ENCODE assay signal across 9 mouse cellular contexts in the genomic region with DNA sequence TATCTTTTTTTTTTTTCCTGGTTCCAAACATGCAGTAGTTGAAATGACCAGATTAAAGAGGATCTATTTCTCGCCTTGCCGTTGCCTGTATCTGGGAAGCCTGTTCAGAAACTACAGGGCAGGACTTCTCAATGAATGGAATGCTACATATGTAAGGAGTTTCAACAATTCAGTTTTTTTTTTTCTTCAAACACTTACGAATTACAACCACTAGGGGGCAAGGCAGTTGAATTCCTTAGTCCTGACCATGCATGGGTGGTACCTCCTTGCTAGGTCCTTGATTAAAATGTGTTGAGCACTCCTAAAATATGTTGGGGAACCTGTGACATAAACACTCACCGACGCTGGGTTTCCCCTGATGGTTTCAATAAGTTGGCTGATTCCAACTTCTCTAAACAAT. TPM values are rescaled to one million over a fixed set of nuclear protein-coding genes. Genes with fewer than 3 reads are reported as not detected.
DNase-seq lines count a peak whose midpoint lies in the region; ATAC-seq and TF ChIP-seq lines count a peak whose summit lies in the region.
"Had no signal": no experiment of that assay in that cellular context is flagged by ENCODE, and none has a peak within 500 bp of the region (broad histone marks: within the 10 kb centered on the region; RNA-seq: fewer than 3 reads in every experiment).

No protein-coding gene starts in this region.

- H3K4me1 ChIP-seq in ES-E14 (ENCODE audit: control insufficient read depth in 2 of 2, insufficient read depth in 2 of 2, low read length in 2 of 2, poor library complexity in 1 of 2): no peaks in the 10 kb centered on the region

- H3K4me3 ChIP-seq in layer of hippocampus, adult 2 months: no peak overlapping the region
- no peak overlapping the region for H3K4me3 ChIP-seq in ES-E14 (ENCODE audit: insufficient read depth in 1 of 2, low read depth in 1 of 2, low read length in 2 of 2, poor library complexity in 1 of 2, severe bottlenecking in 1 of 2)
- H3K4me3 ChIP-seq: neural tube, embryonic 15.5 days had no signal

- in situ Hi-C loops in ES-E14 (cut with MboI; ENCODE audit: low sequenced_read_pairs in 2 of 2, unreplicated experiment in 2 of 2): no loop called here

- no peak overlapping the region for H3K9ac ChIP-seq in ES-E14 (ENCODE audit: insufficient read depth, low read depth, low read length, poor library complexity, severe bottlenecking)
- H3K9ac ChIP-seq: neural tube, embryonic 15.5 days had no signal

- DNase-seq in layer of hippocampus, adult 2 months (ENCODE audit: low spot score in 2 of 2): no peak
- DNase-seq in layer of hippocampus, adult 18-20 months (ENCODE audit: low spot score in 2 of 2): no peak
- peak; percentile 45 for DNase-seq in CD4-positive helper T cell, adult 2 months (ENCODE audit: low read depth, low spot score)
- DNase-seq in ES-E14 (ENCODE audit: low read depth, low spot score): peak; percentile 43
- peak; percentile 23 for DNase-seq in forelimb bud, embryonic 11.5 days (ENCODE audit: low read depth, low spot score)
- no peak for DNase-seq in spleen, postnatal 36 days (ENCODE audit: low spot score in 2 of 2)

- H3K27ac ChIP-seq in layer of hippocampus, adult 2 months: no peak overlapping the region
- H3K27ac ChIP-seq in ES-E14 (ENCODE audit: insufficient read depth, low read depth, low read length, poor library complexity, severe bottlenecking): no peak overlapping the region
- H3K27ac ChIP-seq: neural tube, embryonic 15.5 days had no signal

- ATAC-seq in frontal cortex, adult (ENCODE audit: low TSS enrichment): no peak
- ATAC-seq: intestine, embryonic 16.5 days had no signal

- no peaks in the 10 kb centered on the region for H3K9me3 ChIP-seq in ES-E14 (ENCODE audit: control insufficient read depth, insufficient read depth, low read depth, low read length)
- H3K9me3 ChIP-seq: neural tube, embryonic 15.5 days had no signal

- no peaks in the 10 kb centered on the region for H3K36me3 ChIP-seq in ES-E14 (ENCODE audit: control insufficient read depth, insufficient read depth, low read length, poor library complexity, severe bottlenecking)
- H3K36me3 ChIP-seq: neural tube, embryonic 15.5 days had no signal

- TF ChIP-seq CTCF in layer of hippocampus, adult 2 months (conservative IDR thresholded peaks at IDR 0.05): peak; percentile 70

TF ChIP-seq in ES-E14, 5 proteins besides CTCF, POLR2A, EP300 and RAD21:
- TF ChIP-seq CHD2 (IDR thresholded peaks at IDR 0.05; ENCODE audit: low read depth, low read length): no peak
- peak; percentile 96 for TF ChIP-seq ZNF384 (IDR thresholded peaks at IDR 0.05; ENCODE audit: low read depth, low read length)

RNA-seq across cellular contexts. Expression of gene Papss2, which starts 1.7 kb away (rescaled TPM):
- 10 to 100 TPM; 14.7 to 15.1 TPM for total RNA-seq in layer of hippocampus, adult 2 months (2021)
- total RNA-seq in layer of hippocampus, adult 18-20 months (2021): 10 to 100 TPM; 16.2 to 16.4 TPM
- total RNA-seq in ES-E14 (2012; rRNA removed): 0.95 and 1.7 TPM in 2 replicates

Comparison
In these comparisons a context has a peak if more than half of its experiments do, and no peak if none do; other contexts are left out.
1. DNase-seq: peak in CD4-positive helper T cell, adult 2 months (single experiment), ES-E14 (single experiment) and forelimb bud, embryonic 11.5 days (single experiment); none in layer of hippocampus, adult 2 months (0 of 2), layer of hippocampus, adult 18-20 months (0 of 2) and spleen, postnatal 36 days (0 of 2).